Mouse (Mus musculus): Measurements from ENCODE around the gene Pdia5. TPM values are rescaled to one million over a fixed set of nuclear protein-coding genes. Genes with fewer than 3 reads are reported as not detected.

Pdia5 gene
- total and polyA plus RNA-seq, 3 experiments: not detected

DNA sequence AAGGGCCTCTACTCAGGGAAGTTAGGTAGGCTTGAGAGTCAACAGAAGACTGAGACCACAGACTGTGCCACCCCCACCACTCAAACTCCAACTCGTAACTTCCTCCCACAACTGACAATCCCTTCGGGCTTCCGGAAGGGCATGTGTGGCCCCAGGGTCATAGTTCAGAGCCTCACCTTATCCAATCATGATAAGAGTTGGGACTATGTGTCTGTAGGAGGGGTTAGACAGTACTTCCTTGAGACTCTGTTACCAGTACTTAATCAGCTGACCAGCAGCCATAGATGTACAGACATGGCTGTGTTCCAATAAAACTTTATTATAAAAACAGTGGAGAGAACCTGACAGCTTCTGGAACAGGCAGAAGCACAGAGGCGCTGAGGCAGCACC lies 48.7 kb downstream of the Pdia5 start:
- Histone ChIP-seq H3K27me3 (replicated peaks) (peaks cover 46% of the 10 kb centered on the region), H3K4me3 (replicated peaks in 1 of 3; ENCODE audit: low read depth in 2 of 3, low read length in 2 of 3, poor library complexity in 1 of 3) (no peak overlapping the region), H3K9me3 (replicated peaks; ENCODE audit: low read length) (no peaks in the 10 kb centered on the region), H3K79me2 (replicated peaks; ENCODE audit: control insufficient read depth, extremely low read depth, insufficient read depth, poor library complexity, severe bottlenecking) (no peaks in the 10 kb centered on the region), H3K36me3 (replicated peaks in 1 of 2; ENCODE audit: control insufficient read depth in 1 of 2, insufficient read depth in 1 of 2, low read length in 1 of 2) (no peaks in the 10 kb centered on the region), H3K4me1 (ENCODE audit: control insufficient read depth in 1 of 2, insufficient read depth in 2 of 2) (no peaks in the 10 kb centered on the region), H3K9ac (ENCODE audit: insufficient read depth, low read depth) (no peak overlapping the region), H3K4me2 (ENCODE audit: insufficient read depth, low read depth, poor library complexity, severe bottlenecking) (no peak overlapping the region), H3K27ac (ENCODE audit: insufficient read depth, low read depth) (no peak overlapping the region)
- TF ChIP-seq MEF2A (IDR thresholded peaks at IDR 0.05; ENCODE audit: borderline replicate concordance, low read depth, low read length) (no peak), UBTF (IDR thresholded peaks at IDR 0.05; ENCODE audit: low read depth, low read length) (no peak), USF2 (conservative IDR thresholded peaks at IDR 0.05; ENCODE audit: low read depth, low read length) (no peak), CHD1 (IDR thresholded peaks at IDR 0.05; ENCODE audit: low read depth, low read length) (no peak), TCF12 (IDR thresholded peaks at IDR 0.05; ENCODE audit: low read depth, low read length) (no peak), HCFC1 (IDR thresholded peaks at IDR 0.05; ENCODE audit: low read depth, low read length) (no peak), KAT2A (IDR thresholded peaks at IDR 0.05; ENCODE audit: insufficient replicate concordance, low read length) (no peak), NRF1 (IDR thresholded peaks at IDR 0.05; ENCODE audit: low read depth, low read length) (no peak), MAZ (IDR thresholded peaks at IDR 0.05; ENCODE audit: low read depth, low read length) (no peak), E2F4 (IDR thresholded peaks at IDR 0.05; ENCODE audit: insufficient replicate concordance, low read depth, low read length) (no peak), EP300 (IDR thresholded peaks at IDR 0.05; ENCODE audit: low read length) (no peak), POLR2AphosphoS2 (IDR thresholded peaks at IDR 0.05; ENCODE audit: low read depth, low read length) (no peak), BHLHE40 (IDR thresholded peaks at IDR 0.05; ENCODE audit: low read depth, low read length) (no peak), NELFE (IDR thresholded peaks at IDR 0.05; ENCODE audit: low read depth, low read length) (no peak)
- in situ Hi-C loops (cut with MboI; ENCODE audit: low pct_ligation_motif_present, low pct_unique_long_range_greater_than_20kb, low sequenced_read_pairs): no loop called here
- DNase-seq (ENCODE audit: extremely low read depth): no peak
- dilution Hi-C loops (cut with MboI; ENCODE audit: extremely low pct_ligation_motif_present, extremely low pct_unique_long_range_greater_than_20kb, low sequenced_read_pairs): no loop called here

DNA sequence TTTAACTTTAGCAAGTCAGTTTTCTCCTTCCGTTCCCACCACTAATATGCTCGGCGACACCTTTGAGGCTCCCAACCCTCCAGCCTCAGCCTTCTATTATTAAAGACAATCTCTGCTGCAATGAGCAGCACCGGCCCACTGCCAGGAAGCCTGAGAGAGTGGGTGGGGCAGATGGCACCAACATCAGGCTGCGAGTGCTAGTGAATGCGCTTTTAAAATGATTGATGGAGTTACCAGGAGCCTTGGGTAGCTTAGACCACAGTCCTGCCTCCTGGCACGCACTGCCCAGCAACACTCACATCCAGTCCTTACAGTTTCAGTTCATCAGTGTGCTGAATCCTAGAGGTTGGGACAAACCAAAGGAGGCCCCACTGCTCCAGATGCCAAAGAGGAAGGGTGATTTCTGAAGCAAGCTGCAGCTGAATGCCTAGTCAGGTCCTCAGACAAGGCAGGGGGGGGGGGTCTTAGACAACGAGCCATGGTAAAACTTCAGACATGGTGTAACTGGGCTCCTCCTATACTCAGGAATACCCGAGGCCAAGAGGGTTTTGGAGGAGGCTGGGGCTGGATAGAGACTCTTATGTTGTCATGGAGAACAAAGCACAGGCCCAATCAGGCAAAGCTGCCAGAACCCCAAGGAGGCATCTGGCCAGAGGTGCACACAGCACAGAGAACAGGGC lies 49.2 kb downstream of the Pdia5 start:
- H3K4me2 ChIP-seq (ENCODE audit: insufficient read depth, low read depth, poor library complexity, severe bottlenecking): no peak overlapping the region
- H3K36me3 ChIP-seq (replicated peaks in 1 of 2; ENCODE audit: control insufficient read depth in 1 of 2, insufficient read depth in 1 of 2, low read length in 1 of 2): no peaks in the 10 kb centered on the region
- in situ Hi-C loops (cut with MboI; ENCODE audit: low pct_ligation_motif_present, low pct_unique_long_range_greater_than_20kb, low sequenced_read_pairs) (no loop called here), dilution Hi-C loops (cut with MboI; ENCODE audit: extremely low pct_ligation_motif_present, extremely low pct_unique_long_range_greater_than_20kb, low sequenced_read_pairs) (no loop called here)
- H3K4me1 ChIP-seq (ENCODE audit: control insufficient read depth in 1 of 2, insufficient read depth in 2 of 2): no peaks in the 10 kb centered on the region
- no peak overlapping the region for H3K4me3 ChIP-seq (replicated peaks in 1 of 3; ENCODE audit: low read depth in 2 of 3, low read length in 2 of 3, poor library complexity in 1 of 3)
- TF ChIP-seq UBTF (IDR thresholded peaks at IDR 0.05; ENCODE audit: low read depth, low read length) (no peak), MYC (IDR thresholded peaks at IDR 0.05; ENCODE audit: low read depth, low read length) (no peak), POLR2AphosphoS2 (IDR thresholded peaks at IDR 0.05; ENCODE audit: low read depth, low read length) (no peak), ZKSCAN1 (IDR thresholded peaks at IDR 0.05; ENCODE audit: borderline replicate concordance, low read depth, low read length) (no peak), JUN (IDR thresholded peaks at IDR 0.05; ENCODE audit: insufficient read depth, low read depth, low read length) (no peak), MXI1 (IDR thresholded peaks at IDR 0.05; ENCODE audit: low read depth, low read length) (no peak), E2F4 (IDR thresholded peaks at IDR 0.05; ENCODE audit: insufficient replicate concordance, low read depth, low read length) (no peak), KAT2A (IDR thresholded peaks at IDR 0.05; ENCODE audit: insufficient replicate concordance, low read length) (no peak), PAX5 (IDR thresholded peaks at IDR 0.05; ENCODE audit: low read length) (no peak), ZMIZ1 (IDR thresholded peaks at IDR 0.05; ENCODE audit: low read depth, low read length) (no peak), NRF1 (IDR thresholded peaks at IDR 0.05; ENCODE audit: low read depth, low read length) (no peak), BHLHE40 (IDR thresholded peaks at IDR 0.05; ENCODE audit: low read depth, low read length) (no peak), JUND (conservative IDR thresholded peaks at IDR 0.05; ENCODE audit: low read depth, low read length) (no peak), CHD1 (IDR thresholded peaks at IDR 0.05; ENCODE audit: low read depth, low read length) (no peak), TCF12 (IDR thresholded peaks at IDR 0.05; ENCODE audit: low read depth, low read length) (no peak)
- H3K27ac ChIP-seq (ENCODE audit: insufficient read depth, low read depth): no peak overlapping the region
- H3K27me3 ChIP-seq (replicated peaks): peaks cover 52% of the 10 kb centered on the region
- no peak for DNase-seq (ENCODE audit: extremely low read depth)
- H3K9ac ChIP-seq (ENCODE audit: insufficient read depth, low read depth): no peak overlapping the region
- H3K9me3 ChIP-seq (replicated peaks; ENCODE audit: low read length): no peaks in the 10 kb centered on the region
- no peaks in the 10 kb centered on the region for H3K79me2 ChIP-seq (replicated peaks; ENCODE audit: control insufficient read depth, extremely low read depth, insufficient read depth, poor library complexity, severe bottlenecking)

Measured in CH12.LX (cell line).